Mouse (Mus musculus): ENCODE measurements around the gene Trh.

DNA sequence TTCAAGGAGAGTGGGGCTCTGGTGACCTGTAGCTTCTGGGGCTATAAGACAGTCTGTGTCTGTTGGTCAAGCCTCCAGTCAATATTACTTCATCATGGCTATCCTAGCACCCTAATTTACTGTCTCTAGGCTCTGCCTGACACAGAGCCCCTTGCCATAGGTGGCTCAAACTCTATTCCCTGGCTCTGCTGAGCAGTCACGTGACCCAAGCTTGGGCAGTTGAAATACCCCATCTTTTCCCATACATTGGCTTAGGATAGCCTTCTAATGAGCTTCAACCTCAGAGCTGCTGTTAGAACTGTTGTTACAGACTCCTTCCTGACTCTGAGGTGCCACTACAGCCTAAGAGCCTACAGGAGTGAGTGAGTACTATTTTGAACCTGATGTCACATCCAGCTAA lies 23.6 kb upstream of the Trh start:
- no peak for TF ChIP-seq POLR2A (IDR thresholded peaks at IDR 0.05; ENCODE audit: insufficient read length, low read depth)
- no peak for TF ChIP-seq MYOG (IDR thresholded peaks at IDR 0.05; ENCODE audit: control insufficient read depth in 1 of 3, insufficient read depth in 1 of 3, insufficient read length in 2 of 3, low read depth in 2 of 3)
- TF ChIP-seq POLR2AphosphoS2 (IDR thresholded peaks at IDR 0.05; ENCODE audit: insufficient read length, low read depth), result no peak

Data from myocyte (in vitro differentiated cells).